Mouse (Mus musculus): ENCODE measurements around the gene Csf3.

GRCm38 (mm10) chr11:98729119-98729588 is 28.1 kb downstream of the Csf3 start, which contains the start of gene Med24:
- no peak for TF ChIP-seq CTCF (IDR thresholded peaks at IDR 0.05)
- TF ChIP-seq EP300 (IDR thresholded peaks at IDR 0.05), result peak; percentile 82

Data from lung, postnatal 0 days (tissue).